Mouse (Mus musculus) bone marrow macrophage, adult 2 months (primary cell): ENCODE results near the gene Taf10. TPM values are rescaled to one million over a fixed set of nuclear protein-coding genes. Genes with fewer than 3 reads are reported as not detected.

Source experiments
- H3K27ac ChIP-seq: 2 replicates; pipeline ENCODE4 v1.5.1; 2012; ENCODE audit warnings: low read depth, low read length; ENCODE audit not compliant: insufficient read depth
- H3K4me1 ChIP-seq: 2 replicates; pipeline ENCODE4 v1.6.1; 2012; ENCODE audit warnings: low read length; ENCODE audit not compliant: control insufficient read depth, insufficient read depth
- H3K4me3 ChIP-seq: 2 replicates; pipeline ENCODE4 v1.5.1; 2012; ENCODE audit warnings: mild to moderate bottlenecking, low read length, moderate library complexity; ENCODE audit not compliant: insufficient read depth
- CTCF ChIP-seq: IDR thresholded peaks from 2 replicates; pipeline ENCODE4 v1.5.1; 2012; ENCODE audit warnings: low read depth, mild to moderate bottlenecking, low read length, moderate library complexity
- POLR2A ChIP-seq: IDR thresholded peaks from 2 replicates; pipeline ENCODE4 v1.6.1; 2012; ENCODE audit warnings: mild to moderate bottlenecking, low read depth, low read length, borderline replicate concordance
- polyA plus RNA-seq: library from polyadenylated mRNA; stranded (reverse); fragments of >200 nt; gene quantifications from 2 replicates; pipeline ENCODE4 v1.2.4, GENCODE M21; 2012; ENCODE audit not compliant: missing spikeins, insufficient read depth, insufficient read length

Gene Taf10
- polyA plus RNA-seq, 1 experiment = 133 TPM

- H3K27ac ChIP-seq = peak overlapping the region; percentile 88
- no peak for TF ChIP-seq POLR2A
- TF ChIP-seq CTCF = no peak
- peak overlapping the region; percentile 32 for H3K4me3 ChIP-seq
Observed at GRCm38 (mm10) chr7:105777797-105778552, 33.8 kb upstream of the Taf10 start.

DNA sequence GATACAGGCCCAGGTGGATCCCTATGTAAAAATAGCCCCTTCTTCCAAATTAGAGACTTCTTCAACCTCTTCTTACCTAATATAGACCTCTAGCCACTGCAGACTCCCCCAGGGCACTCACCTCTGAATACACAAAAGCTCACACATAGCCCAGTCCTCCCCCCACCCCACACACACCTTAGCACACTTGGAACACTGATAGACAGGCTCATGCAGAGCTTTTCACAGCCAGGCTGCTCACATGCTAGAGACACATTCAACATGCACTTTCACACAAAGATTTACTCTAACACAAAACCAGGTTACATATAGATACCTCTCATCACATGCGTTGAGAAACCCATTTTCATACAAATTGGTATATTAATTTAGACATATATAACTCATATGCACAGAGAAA lies 33.2 kb upstream of the Taf10 start:
- Histone ChIP-seq H3K27ac (peak overlapping the region; percentile 88), H3K4me3 (no peak overlapping the region), H3K4me1 (peaks cover 27% of the 10 kb centered on the region)
- TF ChIP-seq POLR2A = no peak
- TF ChIP-seq CTCF = no peak

More at GRCm38 (mm10) chr7:105777797-105778552, 33.8 kb upstream of the Taf10 start:
- peaks cover 27% of the 10 kb centered on the region for H3K4me1 ChIP-seq

GRCm38 (mm10) chr7:105776026-105776425 lies 31.9 kb upstream of the Taf10 start:
- Histone ChIP-seq H3K27ac (no peak overlapping the region), H3K4me1 (peaks cover 30% of the 10 kb centered on the region), H3K4me3 (no peak overlapping the region)
- TF ChIP-seq POLR2A = no peak
- no peak for TF ChIP-seq CTCF

- H3K27ac ChIP-seq = no peak overlapping the region
- TF ChIP-seq CTCF = no peak
- peaks cover 31% of the 10 kb centered on the region for H3K4me1 ChIP-seq
- no peak overlapping the region for H3K4me3 ChIP-seq
Observed at GRCm38 (mm10) chr7:105774661-105775060, 30.5 kb upstream of the Taf10 start.

GRCm38 (mm10) chr7:105773041-105773440 lies 28.9 kb upstream of the Taf10 start:
- H3K4me3 ChIP-seq = no peak overlapping the region
- H3K27ac ChIP-seq = no peak overlapping the region
- TF ChIP-seq CTCF (no peak), POLR2A (no peak)
- peaks cover 25% of the 10 kb centered on the region for H3K4me1 ChIP-seq

DNA sequence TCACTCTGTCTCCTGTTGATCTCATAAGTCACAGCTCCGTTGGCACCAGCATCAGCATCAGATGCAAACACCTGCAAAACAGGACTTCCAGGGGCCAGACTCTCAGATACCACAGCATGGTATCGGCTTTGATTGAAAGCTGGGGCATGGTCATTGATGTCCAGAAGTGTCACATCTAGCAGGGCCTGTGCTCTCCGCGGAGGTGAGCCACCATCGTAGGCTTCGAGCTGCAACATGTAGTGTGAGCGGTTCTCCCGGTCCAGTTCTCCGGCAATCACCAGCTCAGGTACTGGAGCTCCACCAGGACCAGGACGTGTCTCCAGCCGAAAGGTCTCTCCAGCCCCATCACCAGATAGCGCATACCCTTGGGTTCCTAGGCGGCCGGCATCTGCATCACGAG lies 28.2 kb upstream of the Taf10 start:
- TF ChIP-seq POLR2A (no peak), CTCF (no peak)
- Histone ChIP-seq H3K4me1 (peaks cover 28% of the 10 kb centered on the region), H3K4me3 (no peak overlapping the region), H3K27ac (no peak overlapping the region)

- TF ChIP-seq POLR2A (no peak), CTCF (no peak)
- Histone ChIP-seq H3K4me1 (peaks cover 30% of the 10 kb centered on the region), H3K4me3 (no peak overlapping the region), H3K27ac (no peak overlapping the region)
Observed at GRCm38 (mm10) chr7:105769959-105770358, 25.8 kb upstream of the Taf10 start.

DNA sequence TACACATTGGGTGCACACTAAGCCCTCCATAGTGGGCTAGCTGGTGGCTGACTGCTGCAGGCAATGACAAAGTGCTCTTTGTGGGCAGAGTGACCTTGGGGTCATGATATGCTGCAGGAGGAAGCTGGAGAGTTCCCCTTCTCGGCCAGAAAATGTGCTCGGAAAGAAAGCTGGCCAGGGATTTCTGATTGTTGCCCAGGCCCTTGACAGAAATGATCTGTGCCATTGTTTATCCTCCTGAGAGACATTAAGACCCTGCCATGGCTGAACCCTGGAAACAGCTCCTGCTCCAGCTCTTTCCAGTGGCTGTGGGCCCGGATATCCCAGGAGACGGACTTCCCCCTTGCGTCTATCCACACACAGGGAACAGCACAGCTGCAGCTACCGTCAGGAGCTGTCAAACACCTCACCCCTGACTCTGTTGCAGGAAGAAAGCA lies 23.6 kb upstream of the Taf10 start:
- TF ChIP-seq POLR2A = no peak
- no peak for TF ChIP-seq CTCF
- 0 out of 2 replicates have a peak overlapping the region, but pooled peaks have one; percentile 14 for H3K4me3 ChIP-seq
- H3K4me1 ChIP-seq = peaks cover 30% of the 10 kb centered on the region
- H3K27ac ChIP-seq = peak overlapping the region; percentile 82

GRCm38 (mm10) chr7:105764331-105764730 lies 20.2 kb upstream of the Taf10 start:
- no peak overlapping the region for H3K27ac ChIP-seq
- H3K4me3 ChIP-seq = no peak overlapping the region
- peaks cover 23% of the 10 kb centered on the region for H3K4me1 ChIP-seq
- no peak for TF ChIP-seq CTCF
- no peak for TF ChIP-seq POLR2A

GRCm38 (mm10) chr7:105762517-105763270 lies 18.5 kb upstream of the Taf10 start:
- Histone ChIP-seq H3K4me3 (peak overlapping the region; percentile 63), H3K27ac (no peak overlapping the region), H3K4me1 (peaks cover 13% of the 10 kb centered on the region)
- TF ChIP-seq CTCF (no peak), POLR2A (no peak)
